Comparison of ENCODE assay signal across 7 mouse cellular contexts in the genomic region with DNA sequence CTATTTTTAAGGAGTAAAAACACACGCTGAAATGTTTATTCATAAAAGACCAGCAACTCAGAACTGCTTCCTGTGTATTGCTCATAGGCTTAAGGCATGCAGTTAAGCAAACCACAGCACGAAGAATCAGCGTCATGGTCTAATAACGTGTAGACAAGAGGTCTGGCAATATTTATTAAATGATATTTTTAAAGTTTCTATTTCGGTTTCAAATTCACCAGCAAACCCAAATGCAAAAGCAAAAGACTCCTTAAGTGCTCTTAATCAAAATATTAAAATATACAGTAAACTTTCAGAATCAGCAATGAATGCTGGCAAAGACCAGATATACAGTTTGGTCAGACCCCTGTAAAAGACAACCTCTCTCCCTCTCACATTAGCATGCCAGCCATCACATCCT. TPM values are rescaled to one million over a fixed set of nuclear protein-coding genes. Genes with fewer than 3 reads are reported as not detected.
A peak's percentile ranks its signal among the peaks of the same experiment; 100 is the strongest.
DNase-seq lines count a peak whose midpoint lies in the region; ATAC-seq lines count a peak whose summit lies in the region.

No protein-coding gene starts in this region.

- H3K4me1 ChIP-seq in megakaryocyte, embryonic 14.5 days = peaks cover 55% of the 10 kb centered on the region
- 0 out of 2 replicates have a peak, but pooled peaks cover 6% of the 10 kb centered on the region for H3K4me1 ChIP-seq in forebrain, embryonic 12.5 days
- 0 out of 2 replicates have a peak, but pooled peaks cover 3% of the 10 kb centered on the region for H3K4me1 ChIP-seq in liver, embryonic 11.5 days (replicated peaks; ENCODE audit: control insufficient read depth, insufficient read depth, low read length)

- peak overlapping the region; percentile 94 for H3K4me3 ChIP-seq in megakaryocyte, embryonic 14.5 days (replicated peaks)
- H3K4me3 ChIP-seq in forebrain, embryonic 12.5 days (replicated peaks) = peak overlapping the region; percentile 75
- H3K4me3 ChIP-seq in liver, embryonic 11.5 days (ENCODE audit: low read depth, low read length) = peak overlapping the region; percentile 74; the same call in 1 of the 2 replicates

- peaks cover 6% of the 10 kb centered on the region; the same call in 1 of the 2 replicates for H3K9me3 ChIP-seq in megakaryocyte, embryonic 14.5 days
- no peaks in the 10 kb centered on the region for H3K9me3 ChIP-seq in forebrain, embryonic 12.5 days
- H3K9me3 ChIP-seq in liver, embryonic 11.5 days (ENCODE audit: control insufficient read depth, low read length) = no peaks in the 10 kb centered on the region

- 82% methylated on average over 5 of the region's 5 CpGs for WGBS in forebrain, embryonic 12.5 days
- 58% methylated on average over 5 of the region's 5 CpGs for WGBS in liver, embryonic 11.5 days

- ATAC-seq in megakaryocyte, adult 5-6 weeks (ENCODE audit: poor library complexity, severe bottlenecking) = no peak
- no peak for ATAC-seq in forebrain, embryonic 12.5 days (ENCODE audit: low FRiP score)
- ATAC-seq in liver, embryonic 11.5 days (replicated peaks; ENCODE audit: low FRiP score) = no peak

- peaks cover 13% of the 10 kb centered on the region for H3K27me3 ChIP-seq in megakaryocyte, embryonic 14.5 days (replicated peaks)
- 0 out of 2 replicates have a peak, but pooled peaks cover 5% of the 10 kb centered on the region for H3K27me3 ChIP-seq in forebrain, embryonic 12.5 days
- H3K27me3 ChIP-seq in liver, embryonic 11.5 days (replicated peaks; ENCODE audit: control insufficient read depth, insufficient read depth, low read length) = no peaks in the 10 kb centered on the region

- no peak for DNase-seq in liver, embryonic 11.5 days (ENCODE audit: low spot score)
- no peak for DNase-seq in frontal cortex, postnatal 36 days (ENCODE audit: low spot score in 2 of 2)
- no peak for DNase-seq in retina, postnatal 1 day
- DNase-seq in thymus, postnatal 10 days (ENCODE audit: low spot score in 2 of 2) = no peak

- 0 out of 2 replicates have a peak overlapping the region, but pooled peaks have one; percentile 65 for H3K9ac ChIP-seq in forebrain, embryonic 12.5 days
- H3K9ac ChIP-seq in liver, embryonic 11.5 days (ENCODE audit: low read depth, low read length) = no peak overlapping the region

- peak overlapping the region; percentile 60 for H3K4me2 ChIP-seq in forebrain, embryonic 12.5 days
- peak overlapping the region; percentile 76 for H3K4me2 ChIP-seq in liver, embryonic 11.5 days

- peaks cover 7% of the 10 kb centered on the region for H3K36me3 ChIP-seq in megakaryocyte, embryonic 14.5 days (replicated peaks; ENCODE audit: low read length)
- H3K36me3 ChIP-seq in forebrain, embryonic 12.5 days (replicated peaks) = no peaks in the 10 kb centered on the region
- H3K36me3 ChIP-seq in liver, embryonic 11.5 days (ENCODE audit: control insufficient read depth, insufficient read depth, low read length) = no peaks in the 10 kb centered on the region

- H3K27ac ChIP-seq in forebrain, embryonic 12.5 days = no peak overlapping the region
- no peak overlapping the region for H3K27ac ChIP-seq in liver, embryonic 11.5 days (ENCODE audit: low read depth, low read length)

RNA-seq across cellular contexts. Expression of gene Gnb4, which starts 1.0 kb away (rescaled TPM):
- 0.63 TPM in 1 of 2 replicates, not detected in the other for polyA plus RNA-seq in megakaryocyte, embryonic 14.5 days (2012; ENCODE audit: insufficient read depth, low replicate concordance)
- total RNA-seq in megakaryocyte, adult 5-6 weeks (2015) = 1.8 and 2.7 TPM in 2 replicates
- total RNA-seq in megakaryocyte, adult 5-6 weeks (2017) = 2.0 and 5.2 TPM in 2 replicates
- polyA plus RNA-seq in forebrain, embryonic 12.5 days (2016; fragmentation: Nextera tagmentation; extraction: Ambion mirVana) = 34.9 and 40.5 TPM in 2 replicates
- polyA plus RNA-seq in liver, embryonic 11.5 days (2014; fragmentation: Nextera tagmentation; extraction: Ambion mirVana) = 24.9 and 27.2 TPM in 2 replicates

Comparison
In these comparisons a context has a peak if more than half of its experiments do, and no peak if none do; other contexts are left out.
1. RNA of gene Gnb4, which starts 1.0 kb away (polyA plus RNA-seq): 34.9 to 40.5 TPM in forebrain, embryonic 12.5 days and 24.9 to 27.2 TPM in liver, embryonic 11.5 days; 0.63 TPM in megakaryocyte, embryonic 14.5 days; every median in the first group is over 10 times any median in the second.
2. Peak in every context shown above with its lines, with median percentiles within 50 percentile points of each other: H3K4me3 ChIP-seq.